In the genomic region with DNA sequence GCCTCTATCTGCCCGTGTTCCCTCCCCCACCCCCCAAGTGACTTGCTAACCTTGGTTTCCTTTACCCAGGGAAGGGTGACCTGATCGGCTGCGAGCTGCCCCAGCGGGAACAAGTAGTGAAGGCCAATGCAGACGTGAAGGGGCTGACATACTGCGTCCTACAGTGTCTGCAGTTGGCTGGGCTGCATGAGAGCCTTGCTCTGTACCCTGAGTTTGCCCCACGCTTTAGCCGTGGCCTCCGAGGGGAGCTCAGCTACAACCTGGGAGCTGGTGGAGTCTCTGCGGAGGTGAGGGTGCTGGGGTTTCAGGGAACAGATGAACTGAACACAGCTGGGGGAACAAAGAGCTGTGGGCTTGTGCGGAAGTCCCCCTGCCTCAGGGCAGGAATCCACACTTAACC, we compare ENCODE assay signal across 23 mouse cellular contexts. TPM values are rescaled to one million over a fixed set of nuclear protein-coding genes. Genes with fewer than 3 reads are reported as not detected.
DNase-seq lines count a peak whose midpoint lies in the region; ATAC-seq and TF ChIP-seq lines count a peak whose summit lies in the region.
"Had no signal": no experiment of that assay in that cellular context is flagged by ENCODE, and none has a peak within 500 bp of the region (broad histone marks: within the 10 kb centered on the region; RNA-seq: fewer than 3 reads in every experiment).

No protein-coding gene starts in this region.

- ATAC-seq in forebrain, embryonic 12.5 days (ENCODE audit: low FRiP score), result no peak
- ATAC-seq in forebrain, embryonic 15.5 days (replicated peaks), result no peak
- no peak for ATAC-seq in limb, embryonic 12.5 days (ENCODE audit: insufficient number of reproducible peaks, insufficient read depth, low FRiP score, low TSS enrichment, low read depth)
- no peak for ATAC-seq in intestine, embryonic 15.5 days
- ATAC-seq: CD4-positive, CD25-positive, alpha-beta regulatory T cell, adult 4 months; hindbrain, embryonic 16.5 days; intestine, postnatal 0 days had no signal

- H3K4me1 ChIP-seq in forebrain, embryonic 12.5 days, result 0 out of 2 replicates have a peak, but pooled peaks cover 2% of the 10 kb centered on the region
- H3K4me1 ChIP-seq in forebrain, embryonic 15.5 days, result no peaks in the 10 kb centered on the region
- no peaks in the 10 kb centered on the region for H3K4me1 ChIP-seq in ES-Bruce4 (ENCODE audit: control insufficient read depth, insufficient read depth, low read length)
- H3K4me1 ChIP-seq in limb, embryonic 12.5 days (replicated peaks), result 0 out of 2 replicates have a peak, but pooled peaks cover 4% of the 10 kb centered on the region
- 0 out of 2 replicates have a peak, but pooled peaks cover 3% of the 10 kb centered on the region for H3K4me1 ChIP-seq in intestine, embryonic 15.5 days (replicated peaks)
- H3K4me1 ChIP-seq: limb, embryonic 13.5 days had no signal

- H3K4me3 ChIP-seq in forebrain, embryonic 12.5 days (replicated peaks), result no peak overlapping the region
- no peak overlapping the region for H3K4me3 ChIP-seq in forebrain, embryonic 15.5 days
- H3K4me3 ChIP-seq in ES-Bruce4 (ENCODE audit: low read depth, low read length), result no peak overlapping the region
- H3K4me3 ChIP-seq in limb, embryonic 12.5 days (replicated peaks), result no peak overlapping the region
- H3K4me3 ChIP-seq in intestine, embryonic 15.5 days (replicated peaks), result no peak overlapping the region
- H3K4me3 ChIP-seq: embryonic facial prominence, embryonic 15.5 days; kidney, embryonic 15.5 days; limb, embryonic 13.5 days; liver, embryonic 13.5 days had no signal

- peak; percentile 77 for DNase-seq in thymus, postnatal 25 days
- no peak for DNase-seq in cerebellum, adult 9-11 months
- DNase-seq: cerebellum, adult 8-10 months; kidney, postnatal 4 days; layer of hippocampus, adult 9-11 months; liver, embryonic 13.5 days; lung, embryonic 14.5 days; lung, postnatal 4 days; right cerebral cortex, adult 18-20 months had no signal

- TF ChIP-seq EP300 in ES-Bruce4 (IDR thresholded peaks at IDR 0.05; ENCODE audit: insufficient read depth, low read depth, low read length), result no peak

- H3K4me2 ChIP-seq in forebrain, embryonic 12.5 days, result no peak overlapping the region
- H3K4me2 ChIP-seq in forebrain, embryonic 15.5 days (replicated peaks), result no peak overlapping the region
- no peak overlapping the region for H3K4me2 ChIP-seq in limb, embryonic 12.5 days
- no peak overlapping the region for H3K4me2 ChIP-seq in intestine, embryonic 15.5 days (replicated peaks)
- H3K4me2 ChIP-seq: embryonic facial prominence, embryonic 15.5 days; kidney, embryonic 15.5 days; limb, embryonic 13.5 days; liver, embryonic 13.5 days; lung, embryonic 14.5 days had no signal

- TF ChIP-seq POLR2A in ES-Bruce4 (IDR thresholded peaks at IDR 0.05; ENCODE audit: insufficient read depth, low read length), result no peak

- peaks cover 16% of the 10 kb centered on the region; the same call in 1 of the 2 replicates for H3K27me3 ChIP-seq in forebrain, embryonic 12.5 days
- H3K27me3 ChIP-seq in forebrain, embryonic 15.5 days, result no peaks in the 10 kb centered on the region
- H3K27me3 ChIP-seq in ES-Bruce4 (ENCODE audit: control insufficient read depth, insufficient read depth, low read length, poor library complexity, severe bottlenecking), result no peaks in the 10 kb centered on the region
- H3K27me3 ChIP-seq in limb, embryonic 12.5 days, result peaks cover 28% of the 10 kb centered on the region
- H3K27me3 ChIP-seq in intestine, embryonic 15.5 days (replicated peaks), result peaks cover 4% of the 10 kb centered on the region; the same call in 1 of the 2 replicates

- 67% methylated on average over 11 of the region's 11 CpGs for WGBS in forebrain, embryonic 12.5 days
- WGBS in forebrain, embryonic 15.5 days, result 63% methylated on average over 11 of the region's 11 CpGs
- 54% methylated on average over 11 of the region's 11 CpGs for whole genome bisulfite sequencing in limb, embryonic 12.5 days
- 66% methylated on average over 11 of the region's 11 CpGs for WGBS in intestine, embryonic 15.5 days

- H3K9me3 ChIP-seq in forebrain, embryonic 12.5 days, result no peaks in the 10 kb centered on the region
- H3K9me3 ChIP-seq in forebrain, embryonic 15.5 days, result no peaks in the 10 kb centered on the region
- no peaks in the 10 kb centered on the region for H3K9me3 ChIP-seq in ES-Bruce4 (replicated peaks; ENCODE audit: control insufficient read depth, insufficient read depth, low read length, poor library complexity, severe bottlenecking)
- no peaks in the 10 kb centered on the region for H3K9me3 ChIP-seq in limb, embryonic 12.5 days
- no peaks in the 10 kb centered on the region for H3K9me3 ChIP-seq in intestine, embryonic 15.5 days
- H3K9me3 ChIP-seq: embryonic facial prominence, embryonic 15.5 days; kidney, embryonic 15.5 days; limb, embryonic 13.5 days; liver, embryonic 13.5 days had no signal

- H3K36me3 ChIP-seq in forebrain, embryonic 12.5 days (replicated peaks), result peaks cover 25% of the 10 kb centered on the region
- peaks cover 17% of the 10 kb centered on the region for H3K36me3 ChIP-seq in forebrain, embryonic 15.5 days
- no peaks in the 10 kb centered on the region for H3K36me3 ChIP-seq in ES-Bruce4 (ENCODE audit: control insufficient read depth, insufficient read depth, low read length, poor library complexity, severe bottlenecking)
- H3K36me3 ChIP-seq in limb, embryonic 12.5 days, result peaks cover 22% of the 10 kb centered on the region
- H3K36me3 ChIP-seq in intestine, embryonic 15.5 days, result peaks cover 9% of the 10 kb centered on the region

- no peak for TF ChIP-seq CTCF in ES-Bruce4 (IDR thresholded peaks at IDR 0.05; ENCODE audit: low read depth, low read length)

- 0 out of 2 replicates have a peak overlapping the region, but pooled peaks have one; percentile 25 for H3K9ac ChIP-seq in forebrain, embryonic 12.5 days
- H3K9ac ChIP-seq in forebrain, embryonic 15.5 days (replicated peaks), result no peak overlapping the region
- H3K9ac ChIP-seq in ES-Bruce4 (ENCODE audit: low read depth, poor library complexity, severe bottlenecking), result peak overlapping the region; percentile 24; the same call in 1 of the 2 replicates
- no peak overlapping the region for H3K9ac ChIP-seq in limb, embryonic 12.5 days (replicated peaks)
- no peak overlapping the region for H3K9ac ChIP-seq in intestine, embryonic 15.5 days
- H3K9ac ChIP-seq: embryonic facial prominence, embryonic 15.5 days; kidney, embryonic 15.5 days; limb, embryonic 13.5 days; liver, embryonic 13.5 days; lung, embryonic 14.5 days had no signal

- no peak overlapping the region for H3K27ac ChIP-seq in forebrain, embryonic 12.5 days
- no peak overlapping the region for H3K27ac ChIP-seq in forebrain, embryonic 15.5 days (replicated peaks)
- no peak overlapping the region for H3K27ac ChIP-seq in ES-Bruce4 (ENCODE audit: insufficient read depth, low read length)
- H3K27ac ChIP-seq in limb, embryonic 12.5 days, result 0 out of 2 replicates have a peak overlapping the region, but pooled peaks have one; percentile 17
- H3K27ac ChIP-seq in intestine, embryonic 15.5 days, result no peak overlapping the region
- H3K27ac ChIP-seq: embryonic facial prominence, embryonic 15.5 days; kidney, embryonic 15.5 days; limb, embryonic 13.5 days; liver, embryonic 13.5 days; stomach, postnatal 0 days had no signal

RNA-seq across cellular contexts. Expression of a gene that starts 13.3 kb away (rescaled TPM):
- polyA plus RNA-seq in forebrain, embryonic 12.5 days (2016; fragmentation: Nextera tagmentation; extraction: Ambion mirVana), result 0.60 and 0.83 TPM in 2 replicates
- polyA plus RNA-seq in forebrain, embryonic 15.5 days (2015; fragmentation: Nextera tagmentation; extraction: Ambion mirVana), result 4.3 and 4.6 TPM in 2 replicates
- polyA plus RNA-seq in ES-Bruce4 (2011; ENCODE audit: insufficient read depth, insufficient read length, low read depth, missing spikeins), result 0.99 and 1.3 TPM in 2 replicates
- polyA plus RNA-seq in limb, embryonic 12.5 days (2016; fragmentation: Nextera tagmentation; extraction: Ambion mirVana), result 0.13 and 0.24 TPM in 2 replicates
- 0.45 and 1.00 TPM in 2 replicates for polyA plus RNA-seq in intestine, embryonic 15.5 days (2015; fragmentation: Nextera tagmentation; extraction: Ambion mirVana)

RNA-seq across cellular contexts. Expression of a gene that starts 13.8 kb away (rescaled TPM):
- 185 and 188 TPM in 2 replicates for polyA plus RNA-seq in forebrain, embryonic 12.5 days (2016; fragmentation: Nextera tagmentation; extraction: Ambion mirVana)
- 209 and 212 TPM in 2 replicates for polyA plus RNA-seq in forebrain, embryonic 15.5 days (2015; fragmentation: Nextera tagmentation; extraction: Ambion mirVana)
- polyA plus RNA-seq in ES-Bruce4 (2011; ENCODE audit: insufficient read depth, insufficient read length, low read depth, missing spikeins), result 76.2 and 84.9 TPM in 2 replicates
- polyA plus RNA-seq in limb, embryonic 12.5 days (2016; fragmentation: Nextera tagmentation; extraction: Ambion mirVana), result 154 and 158 TPM in 2 replicates
- 119 and 121 TPM in 2 replicates for polyA plus RNA-seq in intestine, embryonic 15.5 days (2015; fragmentation: Nextera tagmentation; extraction: Ambion mirVana)

RNA-seq across cellular contexts. Expression of a gene that starts 56.9 kb away (rescaled TPM):
- polyA plus RNA-seq in forebrain, embryonic 12.5 days (2016; fragmentation: Nextera tagmentation; extraction: Ambion mirVana), result 86.9 and 88.2 TPM in 2 replicates
- 111 and 115 TPM in 2 replicates for polyA plus RNA-seq in forebrain, embryonic 15.5 days (2015; fragmentation: Nextera tagmentation; extraction: Ambion mirVana)
- 42.8 and 51.2 TPM in 2 replicates for polyA plus RNA-seq in ES-Bruce4 (2011; ENCODE audit: insufficient read depth, insufficient read length, low read depth, missing spikeins)
- polyA plus RNA-seq in limb, embryonic 12.5 days (2016; fragmentation: Nextera tagmentation; extraction: Ambion mirVana), result 74.6 TPM in 2 replicates
- polyA plus RNA-seq in intestine, embryonic 15.5 days (2015; fragmentation: Nextera tagmentation; extraction: Ambion mirVana), result 35.0 and 42.6 TPM in 2 replicates

RNA-seq across cellular contexts. Expression of a gene that starts 57.7 kb away (rescaled TPM):
- polyA plus RNA-seq in forebrain, embryonic 12.5 days (2016; fragmentation: Nextera tagmentation; extraction: Ambion mirVana), result 0.18 and 0.19 TPM in 2 replicates
- 0.23 and 0.31 TPM in 2 replicates for polyA plus RNA-seq in forebrain, embryonic 15.5 days (2015; fragmentation: Nextera tagmentation; extraction: Ambion mirVana)
- polyA plus RNA-seq in ES-Bruce4 (2011; ENCODE audit: insufficient read depth, insufficient read length, low read depth, missing spikeins), result not detected in 2 replicates
- not detected in 2 replicates for polyA plus RNA-seq in limb, embryonic 12.5 days (2016; fragmentation: Nextera tagmentation; extraction: Ambion mirVana)
- polyA plus RNA-seq in intestine, embryonic 15.5 days (2015; fragmentation: Nextera tagmentation; extraction: Ambion mirVana), result 0.18 TPM in 1 of 2 replicates, not detected in the other
- polyA plus RNA-seq: heart, embryonic 14.5 days; intestine, postnatal 0 days; liver, embryonic 13.5 days; neural tube, embryonic 11.5 days; stomach, postnatal 0 days had no signal

Comparison
In these comparisons a context has a peak if more than half of its experiments do, and no peak if none do; other contexts are left out.
1. H3K9ac ChIP-seq: peak in forebrain, embryonic 12.5 days (single experiment) and ES-Bruce4 (single experiment); none in forebrain, embryonic 15.5 days (single experiment), limb, embryonic 12.5 days (single experiment) and intestine, embryonic 15.5 days (single experiment).